Mouse (Mus musculus) stomach, postnatal 0 days (tissue): ENCODE results near the gene Tarsl2. TPM values are rescaled to one million over a fixed set of nuclear protein-coding genes. Genes with fewer than 3 reads are reported as not detected.

ENCODE experiments used
- ATAC-seq: fragments of 200-750 bp; cut with Nextera tagmentation; 2 replicates; pipeline ENCODE4 v1.8.0; 2017; ENCODE audit not compliant: low FRiP score, low TSS enrichment
- DNase-seq: peaks from one replicate; pipeline ENCODE4 v3.0.0-alpha.2; 2016; ENCODE audit warnings: low spot score
- H3K27ac ChIP-seq: fragments of 300-500 bp; sonication (generic); replicated peaks from 2 replicates; pipeline ENCODE4 v1.5.1; 2014; ENCODE audit warnings: mild to moderate bottlenecking, control low read depth
- H3K27me3 ChIP-seq: fragments of 300-500 bp; sonication (generic); 2 replicates; pipeline ENCODE4 v1.6.1; 2014; ENCODE audit warnings: low read length; ENCODE audit not compliant: control insufficient read depth, insufficient read depth
- H3K36me3 ChIP-seq: fragments of 300-500 bp; sonication (generic); 2 replicates; pipeline ENCODE4 v1.6.1; 2014; ENCODE audit warnings: low read length, mixed read lengths; ENCODE audit not compliant: control insufficient read depth, insufficient read depth
- H3K4me1 ChIP-seq: fragments of 300-500 bp; sonication (generic); replicated peaks from 2 replicates; pipeline ENCODE4 v1.6.1; 2014; ENCODE audit warnings: antibody characterized with exemption; ENCODE audit not compliant: control insufficient read depth, insufficient read depth
- H3K4me2 ChIP-seq: fragments of 300-500 bp; sonication (generic); replicated peaks from 2 replicates; pipeline ENCODE4 v1.6.1; 2014; ENCODE audit warnings: low read depth, mild to moderate bottlenecking, control low read depth, moderate library complexity
- H3K4me3 ChIP-seq: fragments of 300-500 bp; sonication (generic); 2 replicates; pipeline ENCODE4 v1.5.1; 2014; ENCODE audit warnings: low read depth, low read length, control low read depth
- H3K9ac ChIP-seq: fragments of 300-500 bp; sonication (generic); 2 replicates; pipeline ENCODE4 v1.6.1; 2014; ENCODE audit warnings: mild to moderate bottlenecking, low read length, control low read depth, mixed read lengths
- H3K9me3 ChIP-seq: fragments of 300-500 bp; sonication (generic); 2 replicates; pipeline ENCODE4 v1.6.1; 2016; ENCODE audit warnings: low read length; ENCODE audit not compliant: control insufficient read depth
- CTCF ChIP-seq: IDR thresholded peaks from 2 replicates; pipeline ENCODE4 v1.5.1; 2016; ENCODE audit warnings: antibody characterized with exemption, low read depth, mild to moderate bottlenecking, moderate library complexity
- EP300 ChIP-seq: optimal IDR thresholded peaks from 2 replicates; pipeline ENCODE3; 2016; ENCODE audit warnings: antibody characterized with exemption
- WGBS: fragments of 180-500 bp; shearing (Covaris S2); extraction: QIAGEN DNeasy Blood & Tissue Kit; methylation state at CpG from one replicate; pipeline ENCODE4 v1.1.7; 2014; 5-methylcytosine and 5-hydroxymethylcytosine counted together
- polyA plus RNA-seq: library from polyadenylated mRNA; unstranded; fragments of >200 nt; fragmentation: Nextera tagmentation; extraction: Ambion mirVana; gene quantifications from 2 replicates; pipeline ENCODE4 v1.2.1, GENCODE M21; 2015

The Tarsl2 gene
- polyA plus RNA-seq, 1 experiment from 2014 or later = 5.2 TPM

GRCm38 (mm10) chr7:65630661-65631060 lies 14.0 kb upstream of the Tarsl2 start:
- no peaks in the 10 kb centered on the region for H3K9me3 ChIP-seq
- H3K9ac ChIP-seq = no peak overlapping the region
- no peak for DNase-seq
- no peak overlapping the region for H3K4me3 ChIP-seq
- no peaks in the 10 kb centered on the region for H3K36me3 ChIP-seq
- WGBS = 68% methylated on average over 5 of the region's 5 CpGs
- H3K27me3 ChIP-seq = no peaks in the 10 kb centered on the region
- no peak overlapping the region for H3K4me2 ChIP-seq
- no peak overlapping the region for H3K27ac ChIP-seq
- TF ChIP-seq CTCF = no peak
- TF ChIP-seq EP300 = no peak
- H3K4me1 ChIP-seq = no peaks in the 10 kb centered on the region
- no peak for ATAC-seq

GRCm38 (mm10) chr7:65635831-65636230 lies 8.9 kb upstream of the Tarsl2 start:
- no peak overlapping the region for H3K9ac ChIP-seq
- ATAC-seq (no peak), DNase-seq (no peak)
- no peak overlapping the region for H3K4me2 ChIP-seq
- H3K4me1 ChIP-seq = no peaks in the 10 kb centered on the region
- TF ChIP-seq CTCF = no peak
- TF ChIP-seq EP300 = no peak
- 79% methylated on average over 6 of the region's 6 CpGs for WGBS
- H3K27me3 ChIP-seq = no peaks in the 10 kb centered on the region
- no peaks in the 10 kb centered on the region for H3K36me3 ChIP-seq
- H3K4me3 ChIP-seq = no peak overlapping the region
- H3K9me3 ChIP-seq = no peaks in the 10 kb centered on the region
- no peak overlapping the region for H3K27ac ChIP-seq

GRCm38 (mm10) chr7:65636356-65636880 lies 8.3 kb upstream of the Tarsl2 start:
- no peak for DNase-seq
- no peaks in the 10 kb centered on the region for H3K36me3 ChIP-seq
- no peak overlapping the region for H3K9ac ChIP-seq
- no peak overlapping the region for H3K4me2 ChIP-seq
- H3K4me1 ChIP-seq = no peaks in the 10 kb centered on the region
- H3K27me3 ChIP-seq = no peaks in the 10 kb centered on the region
- H3K27ac ChIP-seq = no peak overlapping the region
- H3K9me3 ChIP-seq = no peaks in the 10 kb centered on the region
- whole genome bisulfite sequencing = 62% methylated on average over 7 of the region's 7 CpGs
- ATAC-seq = no peak
- H3K4me3 ChIP-seq = no peak overlapping the region
- TF ChIP-seq EP300 = no peak
- TF ChIP-seq CTCF = no peak

GRCm38 (mm10) chr7:65638170-65638770 lies 6.4 kb upstream of the Tarsl2 start:
- 55% methylated on average over 7 of the region's 7 CpGs for WGBS
- H3K27me3 ChIP-seq = no peaks in the 10 kb centered on the region
- ATAC-seq = no peak

GRCm38 (mm10) chr7:65639821-65640382 lies 4.8 kb upstream of the Tarsl2 start:
- WGBS = 71% methylated on average over 6 of the region's 6 CpGs
- no peak for TF ChIP-seq EP300
- no peak for TF ChIP-seq CTCF
- H3K27me3 ChIP-seq = no peaks in the 10 kb centered on the region
- no peak overlapping the region for H3K9ac ChIP-seq
- H3K36me3 ChIP-seq = no peaks in the 10 kb centered on the region
- ATAC-seq (no peak), DNase-seq (no peak)
- H3K4me2 ChIP-seq = no peak overlapping the region
- no peaks in the 10 kb centered on the region for H3K4me1 ChIP-seq
- H3K27ac ChIP-seq = no peak overlapping the region
- no peaks in the 10 kb centered on the region for H3K9me3 ChIP-seq
- no peak overlapping the region for H3K4me3 ChIP-seq

More at GRCm38 (mm10) chr7:65638170-65638770, 6.4 kb upstream of the Tarsl2 start:
- no peak for DNase-seq
- Histone ChIP-seq H3K4me1 (no peaks in the 10 kb centered on the region), H3K4me3 (no peak overlapping the region), H3K9ac (no peak overlapping the region), H3K36me3 (no peaks in the 10 kb centered on the region), H3K9me3 (no peaks in the 10 kb centered on the region), H3K4me2 (no peak overlapping the region), H3K27ac (no peak overlapping the region)
- TF ChIP-seq CTCF (peak; percentile 36), EP300 (no peak)

GRCm38 (mm10) chr7:65640672-65641071 lies 4.0 kb upstream of the Tarsl2 start:
- Histone ChIP-seq H3K36me3 (no peaks in the 10 kb centered on the region), H3K4me1 (no peaks in the 10 kb centered on the region), H3K9ac (no peak overlapping the region), H3K4me2 (no peak overlapping the region), H3K27me3 (no peaks in the 10 kb centered on the region), H3K9me3 (no peaks in the 10 kb centered on the region), H3K4me3 (no peak overlapping the region), H3K27ac (no peak overlapping the region)
- WGBS = 66% methylated on average over 6 of the region's 6 CpGs
- ATAC-seq (no peak), DNase-seq (no peak)
- TF ChIP-seq CTCF (no peak), EP300 (no peak)
